Mouse (Mus musculus): ENCODE measurements around the gene Itgbl1.

- TF ChIP-seq POLR2A (IDR thresholded peaks at IDR 0.05; ENCODE audit: low read depth, low read length) (no peak), CTCF (IDR thresholded peaks at IDR 0.05; ENCODE audit: extremely low read depth, insufficient read length, insufficient replicate concordance, low read depth, low read length) (no peak)
Measured at GRCm38 (mm10) chr14:123801744-123802143, 142.0 kb downstream of the Itgbl1 start.

Measured in small intestine, adult 2 months (tissue).